Mouse (Mus musculus) urinary bladder, postnatal 36 days (tissue): ENCODE measurements around the gene Slc35d2.
A peak's percentile ranks its signal among the peaks of the same experiment; 100 is the strongest.

ENCODE experiments used
- DNase-seq, 2 experiments: peaks; one replicate each; pipeline ENCODE4 v3.0.0; 2022; ENCODE audit warnings: low spot score in 2 of 2, mixed read lengths in 1 of 2

Slc35d2 gene

DNA sequence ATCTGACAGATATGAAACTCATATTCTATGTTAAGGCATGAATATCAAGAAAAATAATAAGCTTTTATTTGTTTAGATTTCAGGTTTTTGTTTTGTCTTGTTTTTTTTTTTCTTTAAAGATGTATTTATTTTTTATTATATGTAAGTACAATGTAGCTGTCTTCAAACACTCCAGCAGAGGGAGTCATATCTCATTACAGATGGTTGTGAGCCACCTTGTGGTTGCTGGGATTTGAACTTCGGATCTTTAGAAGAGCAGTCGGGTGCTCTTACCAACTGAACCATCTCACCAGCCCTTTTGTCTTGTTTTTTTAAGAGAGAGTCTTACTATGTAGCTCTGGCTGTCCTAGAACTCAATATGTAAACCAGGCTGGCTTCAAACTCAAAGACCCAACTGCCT is 11.7 kb downstream of the Slc35d2 start:
- DNase-seq: no peak

DNA sequence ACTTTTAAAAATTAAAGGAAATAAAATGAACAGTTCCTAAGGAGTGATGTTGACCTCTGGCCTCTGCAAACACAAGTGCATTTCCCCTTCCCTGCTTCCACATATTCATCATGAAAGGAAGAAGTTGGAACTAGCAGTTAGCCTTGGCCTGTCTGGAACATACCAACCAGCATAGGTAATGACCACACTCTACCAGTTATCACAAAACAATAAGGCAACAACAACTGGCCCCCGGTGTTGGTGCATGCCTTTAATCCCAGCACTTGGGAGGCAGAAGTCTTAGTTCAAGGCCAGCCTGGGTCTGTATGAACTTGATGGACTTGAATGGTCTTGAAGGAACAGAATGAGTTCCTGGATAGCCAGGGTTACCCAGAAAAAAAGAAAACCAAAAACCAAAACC is 18.7 kb downstream of the Slc35d2 start:
- DNase-seq: no peak

DNA sequence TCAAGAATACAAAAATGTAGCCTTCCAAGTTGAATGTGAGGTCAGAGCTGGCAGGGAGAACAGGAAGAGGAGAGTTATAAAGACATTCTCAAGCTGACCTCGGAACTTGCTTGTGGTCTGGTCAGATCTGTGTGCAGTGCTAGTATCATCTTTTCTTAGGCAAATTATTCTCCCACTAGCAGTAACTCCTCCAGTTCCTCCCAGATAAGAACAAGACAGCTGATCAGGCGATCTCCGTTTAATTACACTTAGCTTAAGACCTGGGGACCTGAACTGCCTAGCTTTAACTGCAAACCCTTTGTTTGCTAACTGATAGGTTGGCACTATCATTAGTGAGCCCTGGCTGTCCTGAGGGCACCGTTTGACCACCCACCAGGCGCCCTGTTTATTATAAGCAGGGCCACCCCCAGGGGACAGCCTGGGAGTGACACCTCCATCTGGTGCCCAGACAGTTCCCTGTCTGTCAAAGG is 20.8 kb downstream of the Slc35d2 start:
- no peak for DNase-seq

DNA sequence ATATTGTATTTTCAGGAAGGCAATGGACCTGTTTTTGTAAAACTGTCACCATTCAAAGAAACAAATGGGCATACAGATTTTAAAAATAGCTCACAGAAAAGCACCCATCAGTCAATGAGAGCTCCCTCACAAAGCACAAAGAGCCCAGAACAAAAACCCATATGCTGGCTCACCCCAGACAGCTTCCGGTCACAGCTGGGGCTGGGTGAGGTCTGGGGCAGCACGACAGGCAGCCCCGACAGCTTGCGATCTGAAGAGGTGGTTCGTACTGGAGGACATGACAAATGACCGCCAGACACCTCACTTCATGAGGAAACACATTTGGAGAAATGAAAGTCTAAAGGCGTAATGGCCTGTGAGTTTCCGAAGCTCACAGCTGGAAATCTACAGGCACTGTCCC is 21.6 kb downstream of the Slc35d2 start:
- no peak for DNase-seq

DNA sequence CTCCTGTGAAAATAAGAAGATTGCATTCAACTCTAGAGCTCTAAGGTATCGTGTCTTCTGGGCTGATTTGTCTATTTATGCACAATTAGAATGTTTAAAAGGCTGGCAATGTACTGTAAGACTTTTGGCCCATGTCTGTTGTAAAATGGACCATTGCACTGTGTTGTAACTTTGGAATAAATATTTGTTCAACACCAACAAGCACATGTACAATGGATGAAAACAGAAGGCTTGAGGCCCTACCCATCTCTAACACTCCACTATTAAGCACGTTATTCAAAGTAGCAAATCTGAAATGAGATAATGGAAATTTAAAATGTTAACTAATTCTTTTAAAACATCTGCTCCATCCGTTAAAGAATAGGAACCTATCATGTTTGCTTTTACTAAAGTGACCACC is 22.1 kb downstream of the Slc35d2 start:
- DNase-seq: no peak

DNA sequence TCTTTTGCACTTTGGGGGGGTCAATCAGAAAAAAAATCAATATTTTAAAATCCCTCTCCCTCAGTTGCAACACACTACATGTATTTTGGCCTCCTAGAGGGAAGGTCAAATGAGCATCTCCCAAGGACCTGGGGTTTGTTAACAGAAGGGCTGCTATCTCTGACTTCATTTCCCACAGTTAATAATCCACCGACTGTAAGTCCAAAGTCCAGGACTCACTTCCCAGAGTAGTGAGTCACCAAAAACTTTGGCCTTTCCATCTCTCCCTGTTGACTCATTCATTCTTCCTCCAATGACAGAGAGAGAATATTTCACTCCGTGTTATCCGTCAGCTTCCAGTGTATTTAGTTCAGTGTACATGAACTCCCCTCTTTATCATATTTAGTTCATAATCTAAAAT is 23.5 kb downstream of the Slc35d2 start:
- no peak for DNase-seq

DNA sequence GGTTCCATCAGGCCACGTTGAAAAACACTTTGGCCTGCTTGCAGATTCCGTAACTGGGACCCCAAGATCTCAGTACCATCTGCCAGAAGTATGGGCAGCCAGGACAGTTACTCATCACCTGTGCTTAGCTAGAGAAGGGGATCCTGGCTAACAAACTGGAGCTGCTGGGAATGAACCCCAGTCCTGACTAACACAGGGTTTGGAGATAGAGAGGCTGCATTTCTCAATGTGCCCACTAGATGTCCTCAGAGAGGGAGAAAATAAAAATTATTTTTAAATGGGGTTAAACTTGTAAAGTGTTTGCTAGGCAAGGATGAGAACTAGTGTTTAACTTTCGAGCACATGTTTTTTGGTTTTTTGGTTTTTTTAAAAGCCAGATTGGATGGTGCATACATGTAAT is 29.0 kb downstream of the Slc35d2 start:
- peak in 1 of 2 experiments; percentile 32 for DNase-seq

DNA sequence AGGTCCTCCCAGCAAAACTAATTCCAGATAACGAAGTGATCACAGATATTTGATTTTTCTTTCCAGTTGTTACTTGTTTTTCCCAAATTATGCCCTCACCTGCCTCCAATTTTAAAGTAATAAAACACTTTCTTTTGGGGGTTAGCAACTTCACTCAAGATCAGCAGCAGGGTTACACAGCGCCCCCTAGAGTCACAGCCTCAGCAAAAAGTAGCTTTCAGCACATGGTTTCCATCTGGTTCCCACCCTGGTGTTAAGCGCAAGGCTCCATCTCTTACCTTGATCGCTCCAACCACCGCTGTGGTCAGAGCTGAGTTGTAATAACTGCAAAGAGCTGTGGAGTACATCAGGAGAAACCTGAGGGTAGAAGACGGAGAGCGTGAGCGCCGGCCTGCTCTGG is 30.2 kb downstream of the Slc35d2 start:
- DNase-seq: no peak

DNA sequence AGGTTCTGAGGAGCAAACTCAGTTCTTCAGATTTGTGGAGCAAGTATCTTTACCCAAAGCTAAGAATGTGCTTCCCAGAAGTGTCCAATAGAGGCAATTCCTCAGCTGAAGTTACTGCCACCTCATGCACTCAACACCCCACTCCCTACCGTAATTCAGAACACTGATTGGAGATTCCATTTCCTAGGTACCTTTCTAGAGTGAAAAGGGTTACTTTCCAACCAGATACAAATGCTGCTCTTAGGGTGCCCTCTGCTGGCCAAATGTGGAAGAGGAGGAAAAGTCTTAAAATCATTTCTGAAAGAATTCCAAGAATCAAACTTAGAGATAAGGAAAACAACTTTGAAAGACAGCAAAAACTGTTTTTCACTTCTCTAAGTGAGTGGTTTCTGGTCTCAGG is 35.8 kb downstream of the Slc35d2 start:
- peak; percentile 63 to 68 for DNase-seq

DNA sequence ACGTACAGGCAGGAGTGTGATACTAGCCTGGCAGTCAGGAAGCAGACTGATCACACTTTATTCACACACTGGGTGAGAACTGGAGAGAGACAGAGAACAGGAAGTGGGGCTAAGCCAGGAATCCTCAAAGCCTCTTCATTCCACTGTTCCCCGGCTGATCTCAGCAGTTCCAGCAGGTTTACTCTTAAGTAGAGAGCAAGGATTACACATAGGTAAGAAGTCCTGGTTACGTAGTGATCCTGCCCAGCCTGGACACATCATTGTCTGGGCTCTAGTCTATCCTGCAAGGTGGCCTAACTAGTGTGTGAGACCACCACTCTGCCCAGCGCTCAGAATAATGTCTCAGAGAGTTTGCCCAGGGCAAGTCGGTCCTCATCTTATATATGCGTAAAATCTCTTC is 36.4 kb downstream of the Slc35d2 start:
- no peak for DNase-seq

DNA sequence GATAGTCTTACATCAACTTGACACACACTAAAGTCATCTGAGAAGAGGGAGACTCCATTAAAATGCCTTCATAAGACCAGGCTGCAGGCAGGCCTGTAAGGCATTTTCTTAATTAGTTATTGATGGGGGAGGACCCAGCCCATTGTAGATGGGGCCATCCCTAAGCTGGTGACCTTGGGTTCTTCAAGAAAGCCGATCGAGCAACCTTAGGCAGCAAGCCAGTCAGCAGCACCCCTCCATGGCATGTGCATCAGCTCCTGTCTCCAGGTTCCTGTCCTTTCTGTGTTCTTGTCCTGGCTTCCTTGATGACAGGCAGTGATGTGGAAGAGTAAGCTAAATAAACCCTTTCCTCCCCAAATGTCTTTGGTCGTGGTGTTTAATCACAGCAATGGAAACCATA is 37.0 kb downstream of the Slc35d2 start:
- no peak for DNase-seq

DNA sequence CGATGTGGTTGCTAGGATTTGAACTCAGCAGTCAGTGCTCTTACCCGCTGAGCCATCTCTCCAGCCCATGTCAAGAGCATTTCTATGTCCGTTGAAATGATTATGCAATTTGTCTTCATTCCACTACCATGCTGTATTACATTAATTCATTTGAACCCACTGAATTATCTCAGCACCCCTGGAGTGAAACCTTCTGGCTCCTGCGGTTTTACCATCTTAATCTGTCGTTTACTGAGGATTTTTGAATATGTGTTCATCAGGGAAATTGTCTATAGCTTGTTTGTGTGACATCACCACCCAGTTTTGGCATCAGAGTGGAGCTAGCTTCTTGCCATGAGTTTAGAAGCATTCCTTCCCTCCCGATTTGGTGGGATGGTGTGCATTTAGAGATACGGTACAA is 38.2 kb downstream of the Slc35d2 start:
- no peak for DNase-seq

DNA sequence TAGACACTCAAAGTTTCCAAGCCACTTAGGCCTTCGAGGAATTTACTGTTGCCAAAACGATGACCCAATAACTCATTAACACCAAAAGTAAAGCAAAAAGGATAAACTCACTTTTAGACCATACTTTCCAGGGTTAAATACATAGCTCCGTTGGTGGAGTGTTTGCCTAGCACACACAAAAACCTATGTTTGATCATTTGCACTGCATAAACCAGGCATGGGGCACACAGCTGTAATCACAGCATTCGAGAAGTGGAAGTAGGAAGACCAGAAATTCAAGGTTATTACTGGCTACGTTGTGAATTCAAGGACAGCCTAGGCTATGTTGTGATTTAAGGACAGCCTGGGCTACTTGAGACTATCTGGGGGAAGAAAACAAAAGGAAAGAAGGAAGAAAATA is 38.9 kb downstream of the Slc35d2 start:
- DNase-seq: no peak

DNA sequence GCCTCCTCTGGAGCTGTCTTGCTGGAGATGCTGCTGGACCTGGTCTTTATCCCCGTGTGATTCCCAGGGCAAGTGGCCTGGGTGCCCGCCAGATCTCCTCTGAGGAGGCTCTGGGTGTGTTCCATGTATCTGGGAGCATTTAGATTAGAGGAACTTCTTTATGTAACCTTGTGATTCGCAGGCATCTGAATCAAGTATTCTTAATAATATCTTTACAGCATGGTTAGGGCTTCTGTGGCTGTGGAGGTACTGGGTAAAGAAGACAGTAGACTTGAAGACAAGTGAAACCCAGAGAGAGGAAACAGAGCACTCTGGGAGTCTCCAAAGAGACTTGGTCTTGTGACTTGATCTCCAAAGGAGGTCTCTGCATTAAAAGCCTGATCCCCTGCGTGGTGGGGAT is 40.0 kb downstream of the Slc35d2 start, which contains the start of gene Hsd17b3:
Gene Hsd17b3 (minus strand): TSS at position 101 of the 400 bp plus-strand sequence.
- DNase-seq: no peak

DNA sequence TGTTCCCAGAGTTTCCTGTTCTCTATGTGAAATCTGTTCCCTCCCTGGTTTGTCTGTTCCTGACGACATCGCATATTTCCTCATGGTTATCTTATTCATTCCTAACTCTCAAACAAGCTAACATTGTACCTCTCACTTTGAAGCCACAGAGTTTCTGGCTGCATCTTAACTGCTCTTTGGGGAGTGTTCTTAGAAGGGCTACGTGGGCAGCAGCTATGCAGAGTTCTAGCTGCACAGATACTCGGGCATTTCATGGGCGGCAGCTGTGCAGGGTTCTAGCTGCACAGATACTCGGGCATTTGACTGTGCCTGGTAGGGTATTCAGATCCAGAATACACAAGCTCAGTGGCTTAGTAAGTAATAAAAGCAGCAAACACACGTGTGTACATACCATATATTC is 41.1 kb downstream of the Slc35d2 start:
- DNase-seq: no peak

DNA sequence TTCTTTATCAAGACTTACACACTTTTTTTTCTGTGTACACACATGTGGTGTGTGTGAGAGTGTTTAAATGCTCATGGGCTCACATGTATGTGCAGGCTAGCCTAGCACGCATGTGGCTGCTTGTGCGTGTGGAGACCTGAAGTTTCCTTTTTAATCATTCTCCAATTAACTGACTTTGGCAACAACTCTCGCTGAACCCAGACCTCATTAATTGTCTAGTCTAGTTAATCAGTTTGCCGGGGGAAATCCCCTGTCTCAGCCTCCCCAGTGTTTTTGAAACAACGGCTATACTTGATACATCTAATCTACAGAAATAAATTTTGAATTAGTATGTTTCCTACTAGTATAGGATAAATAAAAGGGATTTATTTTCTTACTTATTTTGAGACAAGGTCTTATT is 43.1 kb downstream of the Slc35d2 start:
- no peak for DNase-seq

DNA sequence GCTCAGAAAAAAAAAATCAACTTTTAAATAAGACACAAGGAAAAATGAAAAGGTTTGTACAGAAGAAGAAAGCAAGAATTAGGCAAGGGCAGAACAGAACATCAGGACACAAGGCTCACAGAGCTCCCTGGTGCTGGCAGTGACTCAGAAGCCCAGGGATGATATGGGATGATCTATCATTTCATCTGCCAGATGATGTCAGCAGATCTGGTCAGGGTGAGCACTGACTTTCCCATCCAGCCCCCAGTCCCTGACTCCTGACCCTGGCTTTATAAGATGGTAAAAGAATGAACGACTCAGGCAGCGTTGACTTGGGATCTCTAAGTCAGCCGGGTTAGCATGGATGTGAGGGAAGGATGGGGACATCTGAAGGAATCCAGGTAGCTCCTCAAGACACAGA is 45.8 kb downstream of the Slc35d2 start:
- no peak for DNase-seq

DNA sequence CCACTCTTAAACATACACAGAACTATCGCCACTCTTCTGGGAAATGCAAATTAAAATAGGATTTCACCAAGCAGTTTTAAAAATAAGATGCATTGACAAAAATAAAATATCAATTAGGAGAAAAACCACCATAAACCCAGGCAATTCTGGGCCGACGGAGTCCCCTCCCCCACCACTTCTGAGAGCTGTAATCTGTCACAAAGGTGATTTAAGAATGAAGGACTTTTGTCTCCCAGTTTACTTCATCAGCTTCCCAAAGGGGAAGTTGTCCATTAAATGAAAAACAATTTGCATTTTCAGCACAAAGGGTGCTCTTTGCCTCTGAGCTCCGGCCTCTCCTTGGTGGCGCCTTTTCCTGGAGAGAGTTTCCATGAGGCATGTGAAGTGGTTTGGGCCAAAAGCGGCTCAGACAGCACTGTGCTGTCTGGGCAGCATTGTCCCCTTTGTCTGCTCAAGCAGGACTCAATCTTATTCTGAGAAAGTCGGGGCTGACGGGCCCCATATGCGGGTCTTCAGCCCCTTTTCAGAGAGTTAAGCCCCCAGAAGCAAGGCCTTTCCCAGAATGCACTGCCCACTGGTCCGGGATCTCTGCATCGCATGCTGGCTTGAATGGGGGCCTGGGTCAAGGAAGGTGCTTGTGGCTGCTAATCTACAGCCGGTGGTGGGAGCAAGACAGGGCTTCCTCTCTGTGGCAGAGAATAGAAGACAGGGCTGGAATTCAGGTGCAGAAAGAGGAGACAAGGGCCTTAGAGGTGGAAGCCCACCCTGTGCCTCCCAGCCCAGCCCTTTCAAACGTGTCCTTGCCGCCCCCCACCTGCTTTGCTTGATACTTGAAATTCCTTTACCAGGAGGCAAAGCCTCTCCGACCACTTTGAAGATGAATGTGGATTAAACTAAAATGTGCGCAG is 47.9 kb downstream of the Slc35d2 start:
- no peak for DNase-seq

DNA sequence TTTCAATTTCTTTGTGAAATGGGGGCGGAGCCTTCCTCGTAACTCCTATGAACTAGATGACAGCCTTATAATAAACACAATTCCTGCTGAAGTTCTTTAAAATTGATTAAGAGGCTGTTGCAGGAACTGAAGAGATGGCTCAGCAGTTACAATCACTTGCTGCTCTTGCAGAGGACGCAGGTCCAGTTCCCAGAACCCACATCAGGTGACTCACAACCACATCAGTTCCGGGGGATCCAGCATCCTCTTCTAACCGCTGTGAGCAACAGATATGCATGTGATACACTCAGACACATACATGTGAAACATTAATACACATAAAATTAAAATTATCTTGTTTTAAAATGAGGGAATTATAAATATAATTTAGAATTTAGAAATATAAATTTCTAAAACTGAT is 51.6 kb downstream of the Slc35d2 start:
- no peak for DNase-seq

DNA sequence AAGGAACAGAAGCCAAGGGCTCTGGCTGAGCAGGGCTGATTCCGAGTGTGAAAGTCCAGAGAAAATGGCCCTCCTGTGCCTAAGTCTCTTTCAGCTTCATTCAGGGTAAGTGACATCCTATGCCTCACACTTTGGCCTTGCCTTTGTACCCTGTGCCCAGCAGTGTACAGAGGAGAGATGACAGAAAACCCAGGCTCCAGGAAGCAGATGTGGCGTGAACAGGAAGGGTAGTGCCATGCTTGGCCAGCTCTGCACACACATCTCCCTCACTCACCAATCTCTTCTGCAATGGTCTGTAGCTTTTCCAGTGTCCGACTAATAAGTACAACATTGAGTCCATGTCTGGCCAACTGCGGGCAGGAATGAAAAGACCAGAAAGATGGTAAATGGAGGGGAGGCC is 53.1 kb downstream of the Slc35d2 start:
- no peak for DNase-seq

DNA sequence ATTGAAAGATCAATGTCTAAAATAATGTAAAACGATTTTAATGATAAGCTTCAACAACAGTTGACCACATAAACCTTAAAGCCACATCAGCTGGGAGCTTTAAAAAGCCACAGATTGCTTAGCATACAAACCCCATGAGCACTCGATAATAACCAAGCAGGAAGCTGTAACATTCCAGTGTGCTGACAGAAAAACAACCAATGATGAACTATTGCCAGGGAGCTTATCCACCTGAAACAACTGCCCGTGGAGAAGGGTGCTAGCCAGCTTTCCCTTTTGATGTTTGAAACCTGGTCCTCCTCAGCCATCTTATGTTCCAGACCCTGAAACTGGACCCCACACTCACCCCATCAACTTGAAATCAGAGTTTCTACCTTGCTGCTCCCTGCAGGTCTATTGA is 62.5 kb downstream of the Slc35d2 start:
- no peak for DNase-seq

DNA sequence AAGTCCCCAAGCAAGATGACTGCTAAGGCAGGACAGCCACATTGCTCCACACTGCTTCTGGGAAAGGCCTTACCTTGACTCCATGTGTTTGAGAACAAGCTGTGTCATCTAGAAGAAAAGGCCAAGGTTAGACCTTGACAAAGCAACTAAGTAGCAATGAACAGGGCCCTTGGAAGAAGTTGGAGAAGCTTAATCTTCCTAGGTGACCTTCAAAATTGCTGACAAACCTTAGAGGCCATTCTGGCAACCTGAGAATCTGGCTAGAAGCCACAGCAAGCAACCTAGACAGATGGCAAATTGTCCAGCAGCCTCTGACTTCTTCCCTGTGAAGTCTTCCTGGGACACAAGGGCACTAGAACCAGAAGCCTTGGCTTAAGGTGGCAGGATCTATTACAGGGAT is 64.9 kb downstream of the Slc35d2 start:
- no peak for DNase-seq

DNA sequence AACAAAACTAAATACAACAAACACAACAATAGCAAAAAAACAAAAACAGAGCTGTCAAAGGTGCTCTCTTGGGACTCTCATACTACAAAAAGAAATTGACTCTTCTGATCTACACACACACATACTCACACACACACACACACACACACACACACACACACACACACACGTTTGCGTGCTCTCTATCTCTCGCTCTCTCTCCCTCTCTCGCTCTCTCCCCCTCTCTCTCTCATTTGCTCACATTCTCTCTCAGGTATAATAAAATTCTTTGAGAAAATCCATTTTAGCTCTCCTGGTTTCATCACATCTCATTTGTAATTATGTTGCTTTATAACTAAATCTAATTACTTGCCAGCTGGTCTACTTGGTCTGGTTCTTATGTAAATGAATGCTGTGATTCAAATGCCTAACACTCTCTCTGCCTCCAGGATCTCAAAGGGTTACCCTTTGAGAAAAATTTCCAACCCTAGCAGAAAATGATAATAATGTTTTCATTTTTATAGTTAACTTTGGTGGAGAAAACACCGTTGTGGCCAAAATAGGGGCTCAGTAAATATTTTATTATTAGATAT is 68.1 kb downstream of the Slc35d2 start:
- DNase-seq: no peak
